Mouse (Mus musculus): Measurements from ENCODE around the gene Plekhg6. TPM values are rescaled to one million over a fixed set of nuclear protein-coding genes. Genes with fewer than 3 reads are reported as not detected.

Plekhg6 gene
- polyA plus RNA-seq, 1 experiment from 2014 or later = 6.3 TPM

- 82% methylated on average over 11 of the region's 11 CpGs for WGBS
- H3K4me3 ChIP-seq (replicated peaks; ENCODE audit: low read length) = no peak overlapping the region
- ATAC-seq (ENCODE audit: insufficient read depth, low FRiP score) = no peak
- no peaks in the 10 kb centered on the region for H3K27me3 ChIP-seq (ENCODE audit: control insufficient read depth, insufficient read depth, low read length)
- peaks cover 61% of the 10 kb centered on the region for H3K4me1 ChIP-seq (ENCODE audit: control insufficient read depth, insufficient read depth, low read length)
- H3K9me3 ChIP-seq (replicated peaks; ENCODE audit: control insufficient read depth, low read length) = no peaks in the 10 kb centered on the region
- peaks cover 6% of the 10 kb centered on the region for H3K36me3 ChIP-seq (ENCODE audit: control insufficient read depth, insufficient read depth, low read length)
- 0 out of 2 replicates have a peak overlapping the region, but pooled peaks have one; percentile 33 for H3K4me2 ChIP-seq (ENCODE audit: low read depth, low read length)
- H3K9ac ChIP-seq (ENCODE audit: low read length) = no peak overlapping the region
- 0 out of 2 replicates have a peak overlapping the region, but pooled peaks have one; percentile 53 for H3K27ac ChIP-seq (ENCODE audit: low read length)
Observed at GRCm38 (mm10) chr6:125353221-125353620, 27.4 kb downstream of the Plekhg6 start.

- no peak overlapping the region for H3K9ac ChIP-seq (ENCODE audit: low read length)
Observed at GRCm38 (mm10) chr6:125352811-125353210, 27.8 kb downstream of the Plekhg6 start.

GRCm38 (mm10) chr6:125352046-125352384 lies 28.6 kb downstream of the Plekhg6 start:
- H3K9ac ChIP-seq (ENCODE audit: low read length) = peak overlapping the region; percentile 36; the same call in 1 of the 2 replicates
- H3K9me3 ChIP-seq (replicated peaks; ENCODE audit: control insufficient read depth, low read length) = no peaks in the 10 kb centered on the region
- 0 out of 2 replicates have a peak overlapping the region, but pooled peaks have one; percentile 90 for H3K4me3 ChIP-seq (replicated peaks; ENCODE audit: low read length)
- H3K4me2 ChIP-seq (ENCODE audit: low read depth, low read length) = peak overlapping the region; percentile 72
- 0 out of 2 replicates have a peak overlapping the region, but pooled peaks have one; percentile 12 for H3K27ac ChIP-seq (ENCODE audit: low read length)
- no peaks in the 10 kb centered on the region for H3K27me3 ChIP-seq (ENCODE audit: control insufficient read depth, insufficient read depth, low read length)
- H3K36me3 ChIP-seq (ENCODE audit: control insufficient read depth, insufficient read depth, low read length) = no peaks in the 10 kb centered on the region
- 57% methylated on average over 5 of the region's 5 CpGs for WGBS
- ATAC-seq (ENCODE audit: insufficient read depth, low FRiP score) = no peak
- peaks cover 61% of the 10 kb centered on the region for H3K4me1 ChIP-seq (ENCODE audit: control insufficient read depth, insufficient read depth, low read length)

More at GRCm38 (mm10) chr6:125352811-125353210, 27.8 kb downstream of the Plekhg6 start:
- no peaks in the 10 kb centered on the region for H3K9me3 ChIP-seq (replicated peaks; ENCODE audit: control insufficient read depth, low read length)
- no peak overlapping the region for H3K4me3 ChIP-seq (replicated peaks; ENCODE audit: low read length)
- 0 out of 2 replicates have a peak overlapping the region, but pooled peaks have one; percentile 33 for H3K4me2 ChIP-seq (ENCODE audit: low read depth, low read length)
- 66% methylated on average over 4 of the region's 4 CpGs for WGBS
- no peaks in the 10 kb centered on the region for H3K27me3 ChIP-seq (ENCODE audit: control insufficient read depth, insufficient read depth, low read length)
- peaks cover 61% of the 10 kb centered on the region for H3K4me1 ChIP-seq (ENCODE audit: control insufficient read depth, insufficient read depth, low read length)
- H3K36me3 ChIP-seq (ENCODE audit: control insufficient read depth, insufficient read depth, low read length) = peaks cover 2% of the 10 kb centered on the region; the same call in 1 of the 2 replicates
- ATAC-seq (ENCODE audit: insufficient read depth, low FRiP score) = no peak
- H3K27ac ChIP-seq (ENCODE audit: low read length) = no peak overlapping the region

- Histone ChIP-seq H3K9me3 (replicated peaks; ENCODE audit: control insufficient read depth, low read length) (no peaks in the 10 kb centered on the region), H3K36me3 (ENCODE audit: control insufficient read depth, insufficient read depth, low read length) (no peaks in the 10 kb centered on the region), H3K4me3 (replicated peaks; ENCODE audit: low read length) (peak overlapping the region; percentile 90), H3K4me1 (ENCODE audit: control insufficient read depth, insufficient read depth, low read length) (peaks cover 58% of the 10 kb centered on the region), H3K4me2 (ENCODE audit: low read depth, low read length) (peak overlapping the region; percentile 72), H3K9ac (ENCODE audit: low read length) (peak overlapping the region; percentile 36; the same call in 1 of the 2 replicates), H3K27me3 (ENCODE audit: control insufficient read depth, insufficient read depth, low read length) (no peaks in the 10 kb centered on the region), H3K27ac (ENCODE audit: low read length) (0 out of 2 replicates have a peak overlapping the region, but pooled peaks have one; percentile 12)
- ATAC-seq (ENCODE audit: insufficient read depth, low FRiP score) = no peak
- 51% methylated on average over 8 of the region's 8 CpGs for WGBS
Observed at GRCm38 (mm10) chr6:125351368-125352045, 29.1 kb downstream of the Plekhg6 start.

GRCm38 (mm10) chr6:125350995-125351324 lies 29.6 kb downstream of the Plekhg6 start:
- Histone ChIP-seq H3K4me1 (ENCODE audit: control insufficient read depth, insufficient read depth, low read length) (peaks cover 53% of the 10 kb centered on the region), H3K4me3 (replicated peaks; ENCODE audit: low read length) (peak overlapping the region; percentile 90), H3K27ac (ENCODE audit: low read length) (peak overlapping the region; percentile 92; the same call in 1 of the 2 replicates), H3K36me3 (ENCODE audit: control insufficient read depth, insufficient read depth, low read length) (no peaks in the 10 kb centered on the region), H3K4me2 (ENCODE audit: low read depth, low read length) (peak overlapping the region; percentile 72), H3K9ac (ENCODE audit: low read length) (peak overlapping the region; percentile 95), H3K9me3 (replicated peaks; ENCODE audit: control insufficient read depth, low read length) (no peaks in the 10 kb centered on the region), H3K27me3 (ENCODE audit: control insufficient read depth, insufficient read depth, low read length) (no peaks in the 10 kb centered on the region)
- no peak for ATAC-seq (ENCODE audit: insufficient read depth, low FRiP score)
- WGBS = 64% methylated on average over 2 of the region's 2 CpGs

- peak overlapping the region; percentile 72 for H3K4me2 ChIP-seq (ENCODE audit: low read depth, low read length)
- H3K4me1 ChIP-seq (ENCODE audit: control insufficient read depth, insufficient read depth, low read length) = peaks cover 53% of the 10 kb centered on the region
- peak overlapping the region; percentile 92 for H3K27ac ChIP-seq (ENCODE audit: low read length)
- peak overlapping the region; percentile 90 for H3K4me3 ChIP-seq (replicated peaks; ENCODE audit: low read length)
- peak overlapping the region; percentile 95 for H3K9ac ChIP-seq (ENCODE audit: low read length)
- H3K27me3 ChIP-seq (ENCODE audit: control insufficient read depth, insufficient read depth, low read length) = no peaks in the 10 kb centered on the region
- 3% methylated on average over 20 of the region's 20 CpGs for WGBS
- no peaks in the 10 kb centered on the region for H3K36me3 ChIP-seq (ENCODE audit: control insufficient read depth, insufficient read depth, low read length)
- no peaks in the 10 kb centered on the region for H3K9me3 ChIP-seq (replicated peaks; ENCODE audit: control insufficient read depth, low read length)
- ATAC-seq (ENCODE audit: insufficient read depth, low FRiP score) = no peak
Observed at GRCm38 (mm10) chr6:125350231-125350994, 30.2 kb downstream of the Plekhg6 start.

DNA sequence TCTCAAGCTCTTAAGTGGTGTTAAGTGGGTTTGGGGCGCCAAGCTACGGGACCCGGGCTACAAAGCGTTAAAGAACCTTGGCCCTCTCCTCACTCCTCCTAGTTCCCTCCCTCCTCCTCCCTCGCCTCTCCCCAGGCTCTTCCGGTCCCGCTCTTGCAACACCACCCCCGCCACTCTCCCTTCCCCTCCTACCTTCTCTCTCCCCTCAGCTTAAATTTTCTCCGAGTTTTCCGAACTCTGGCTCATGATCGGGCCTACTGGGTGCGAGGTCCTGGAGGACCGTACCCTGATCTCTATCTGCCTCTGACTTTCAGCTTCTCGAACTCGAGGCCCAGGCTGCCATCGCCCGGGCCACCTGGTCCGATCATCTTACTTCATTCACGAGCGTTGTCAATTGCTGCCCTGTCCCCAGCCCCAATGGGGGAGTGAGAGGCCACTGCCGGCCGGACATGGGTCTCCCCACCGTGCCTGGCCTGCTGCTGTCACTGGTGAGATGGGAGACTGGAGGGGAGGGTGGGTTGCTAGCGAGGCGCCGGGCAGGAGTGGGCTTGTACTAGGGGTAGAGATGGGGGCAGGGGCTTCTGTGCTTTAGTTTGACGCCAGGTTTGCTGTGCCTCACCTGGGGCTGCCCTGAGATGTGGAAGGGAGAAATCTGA lies 30.9 kb downstream of the Plekhg6 start:
- Histone ChIP-seq H3K4me2 (ENCODE audit: low read depth, low read length) (peak overlapping the region; percentile 72), H3K27me3 (ENCODE audit: control insufficient read depth, insufficient read depth, low read length) (no peaks in the 10 kb centered on the region), H3K4me1 (ENCODE audit: control insufficient read depth, insufficient read depth, low read length) (peaks cover 48% of the 10 kb centered on the region), H3K9ac (ENCODE audit: low read length) (peak overlapping the region; percentile 95), H3K9me3 (replicated peaks; ENCODE audit: control insufficient read depth, low read length) (no peaks in the 10 kb centered on the region), H3K36me3 (ENCODE audit: control insufficient read depth, insufficient read depth, low read length) (no peaks in the 10 kb centered on the region), H3K27ac (ENCODE audit: low read length) (peak overlapping the region; percentile 92), H3K4me3 (replicated peaks; ENCODE audit: low read length) (peak overlapping the region; percentile 90)
- peak; percentile 89 for ATAC-seq (ENCODE audit: insufficient read depth, low FRiP score)
- under 1% methylated on average over 27 of the region's 27 CpGs for WGBS

GRCm38 (mm10) chr6:125348721-125349574 lies 31.6 kb downstream of the Plekhg6 start, which contains the start of gene Tnfrsf1a:
Gene Tnfrsf1a (plus strand): TSS chr6:125349362.
- Histone ChIP-seq H3K27me3 (ENCODE audit: control insufficient read depth, insufficient read depth, low read length) (no peaks in the 10 kb centered on the region), H3K4me3 (replicated peaks; ENCODE audit: low read length) (peak within 1 kb of the TSS; percentile 90), H3K4me1 (ENCODE audit: control insufficient read depth, insufficient read depth, low read length) (peaks cover 48% of the 10 kb centered on the region), H3K27ac (ENCODE audit: low read length) (peak within 1 kb of the TSS; percentile 92), H3K4me2 (ENCODE audit: low read depth, low read length) (peak within 1 kb of the TSS; percentile 72), H3K9me3 (replicated peaks; ENCODE audit: control insufficient read depth, low read length) (no peaks in the 10 kb centered on the region), H3K36me3 (ENCODE audit: control insufficient read depth, insufficient read depth, low read length) (no peaks in the 10 kb centered on the region), H3K9ac (ENCODE audit: low read length) (peak within 1 kb of the TSS; percentile 95)
- 11% methylated on average over 22 of the region's 22 CpGs for WGBS
- ATAC-seq (ENCODE audit: insufficient read depth, low FRiP score) = peak; percentile 45; the same call in 1 of the 2 replicates

Data from stomach, embryonic 16.5 days (tissue).